Mouse (Mus musculus) liver, embryonic 13.5 days (tissue): ENCODE results near the gene Gm10277. TPM values are rescaled to one million over a fixed set of nuclear protein-coding genes. Genes with fewer than 3 reads are reported as not detected.

ENCODE experiments used
- ATAC-seq: fragments of 200-750 bp; cut with Nextera tagmentation; 2 replicates; pipeline ENCODE4 v1.8.0; 2017; ENCODE audit warnings: low read depth, mild to moderate bottlenecking, moderate number of reproducible peaks, moderate library complexity
- DNase-seq: peaks from one replicate; pipeline ENCODE4 v3.0.0; 2022
- H3K27ac ChIP-seq: fragments of 300-500 bp; sonication (generic); 2 replicates; pipeline ENCODE4 v1.5.1; 2015; ENCODE audit warnings: moderate library complexity, mild to moderate bottlenecking, inconsistent platforms
- H3K27me3 ChIP-seq: fragments of 300-500 bp; sonication (generic); 2 replicates; pipeline ENCODE4 v1.6.1; 2015; ENCODE audit warnings: mild to moderate bottlenecking, inconsistent platforms
- H3K36me3 ChIP-seq: fragments of 300-500 bp; sonication (generic); 2 replicates; pipeline ENCODE4 v1.6.1; 2015; ENCODE audit warnings: mild to moderate bottlenecking, inconsistent platforms
- H3K4me1 ChIP-seq: fragments of 300-500 bp; sonication (generic); replicated peaks from 2 replicates; pipeline ENCODE4 v1.6.1; 2015; ENCODE audit warnings: inconsistent platforms
- H3K4me2 ChIP-seq: fragments of 300-500 bp; sonication (generic); 2 replicates; pipeline ENCODE4 v1.6.1; 2015; ENCODE audit warnings: inconsistent platforms, mild to moderate bottlenecking, moderate library complexity
- H3K4me3 ChIP-seq: fragments of 300-500 bp; sonication (generic); replicated peaks from 2 replicates; pipeline ENCODE4 v1.5.1; 2015; ENCODE audit warnings: mild to moderate bottlenecking, inconsistent platforms
- H3K9ac ChIP-seq: fragments of 300-500 bp; sonication (generic); 2 replicates; pipeline ENCODE4 v1.6.1; 2015; ENCODE audit warnings: mild to moderate bottlenecking, inconsistent platforms
- H3K9me3 ChIP-seq: fragments of 300-500 bp; sonication (generic); replicated peaks from 2 replicates; pipeline ENCODE4 v1.6.1; 2016; ENCODE audit warnings: inconsistent platforms
- WGBS: fragments of 180-500 bp; shearing (Covaris S2); methylation state at CpG from one replicate; pipeline ENCODE4 v1.1.7; 2015; ENCODE audit not compliant: insufficient replicate concordance; 5-methylcytosine and 5-hydroxymethylcytosine counted together
- polyA plus RNA-seq: library from polyadenylated mRNA; unstranded; fragments of >200 nt; fragmentation: Nextera tagmentation; extraction: Ambion mirVana; gene quantifications from 2 replicates; pipeline ENCODE4 v1.2.1, GENCODE M21; 2015

Gene Gm10277
- polyA plus RNA-seq, result 0.57 and 0.78 TPM in 2 replicates

- ATAC-seq, result 0 out of 2 replicates have a peak, but pooled peaks have one; percentile 5
- Histone ChIP-seq H3K4me3 (no peak within 1 kb of the TSS), H3K27me3 (no peaks in the 10 kb centered on the region), H3K4me1 (peaks cover 97% of the 10 kb centered on the region), H3K9me3 (no peaks in the 10 kb centered on the region), H3K4me2 (no peak within 1 kb of the TSS), H3K9ac (peak within 1 kb of the TSS; percentile 77; the same call in 1 of the 2 replicates), H3K36me3 (peaks cover 8% of the 10 kb centered on the region; the same call in 1 of the 2 replicates), H3K27ac (peak within 1 kb of the TSS; percentile 97)
- DNase-seq, result no peak
- WGBS, result 31% methylated on average over 5 of the region's 5 CpGs
Observed at GRCm38 (mm10) chr11:77787707-77788106, at the start of gene Gm10277. Gm10277 (minus strand) TSS chr11:77787747.

GRCm38 (mm10) chr11:77836751-77837150 lies 49.2 kb upstream of the Gm10277 start:
- Histone ChIP-seq H3K4me3 (no peak overlapping the region), H3K27me3 (no peaks in the 10 kb centered on the region), H3K9me3 (no peaks in the 10 kb centered on the region), H3K4me2 (no peak overlapping the region), H3K4me1 (no peaks in the 10 kb centered on the region), H3K36me3 (peaks cover 97% of the 10 kb centered on the region), H3K9ac (no peak overlapping the region), H3K27ac (no peak overlapping the region)
- ATAC-seq, result no peak
- 88% methylated on average over 4 of the region's 4 CpGs for WGBS
- DNase-seq, result no peak

- Histone ChIP-seq H3K27ac (no peak overlapping the region), H3K4me3 (no peak overlapping the region), H3K4me2 (no peak overlapping the region), H3K4me1 (no peaks in the 10 kb centered on the region), H3K9ac (no peak overlapping the region), H3K9me3 (no peaks in the 10 kb centered on the region), H3K27me3 (no peaks in the 10 kb centered on the region), H3K36me3 (peaks cover 97% of the 10 kb centered on the region)
- ATAC-seq, result no peak
- 78% methylated on average over 5 of the region's 5 CpGs for WGBS
- no peak for DNase-seq
Observed at GRCm38 (mm10) chr11:77836290-77836689, 48.7 kb upstream of the Gm10277 start.

- Histone ChIP-seq H3K36me3 (peaks cover 97% of the 10 kb centered on the region), H3K4me1 (no peaks in the 10 kb centered on the region), H3K9me3 (no peaks in the 10 kb centered on the region), H3K27ac (no peak overlapping the region), H3K4me2 (no peak overlapping the region), H3K4me3 (no peak overlapping the region), H3K9ac (no peak overlapping the region), H3K27me3 (no peaks in the 10 kb centered on the region)
- 81% methylated on average over 3 of the region's 3 CpGs for WGBS
- no peak for DNase-seq
- ATAC-seq, result no peak
Observed at GRCm38 (mm10) chr11:77835109-77835508, 47.6 kb upstream of the Gm10277 start.

GRCm38 (mm10) chr11:77832541-77832940 lies 45.0 kb upstream of the Gm10277 start:
- WGBS, result 75% methylated on average over 4 of the region's 4 CpGs
- ATAC-seq (no peak), DNase-seq (no peak)
- Histone ChIP-seq H3K4me3 (no peak overlapping the region), H3K27ac (no peak overlapping the region), H3K9ac (no peak overlapping the region), H3K9me3 (no peaks in the 10 kb centered on the region), H3K4me1 (no peaks in the 10 kb centered on the region), H3K4me2 (no peak overlapping the region), H3K36me3 (peaks cover 99% of the 10 kb centered on the region), H3K27me3 (no peaks in the 10 kb centered on the region)

- Histone ChIP-seq H3K4me3 (no peak overlapping the region), H3K9ac (no peak overlapping the region), H3K9me3 (no peaks in the 10 kb centered on the region), H3K27me3 (no peaks in the 10 kb centered on the region), H3K4me2 (no peak overlapping the region), H3K4me1 (no peaks in the 10 kb centered on the region), H3K27ac (no peak overlapping the region), H3K36me3 (peaks cover 85% of the 10 kb centered on the region)
- 82% methylated on average over 7 of the region's 7 CpGs for WGBS
- ATAC-seq (no peak), DNase-seq (no peak)
Observed at GRCm38 (mm10) chr11:77830875-77831274, 43.3 kb upstream of the Gm10277 start.

GRCm38 (mm10) chr11:77829043-77829841 lies 41.7 kb upstream of the Gm10277 start:
- Histone ChIP-seq H3K4me2 (no peak overlapping the region), H3K9me3 (no peaks in the 10 kb centered on the region), H3K4me3 (no peak overlapping the region), H3K36me3 (peaks cover 83% of the 10 kb centered on the region), H3K27me3 (no peaks in the 10 kb centered on the region), H3K4me1 (0 out of 2 replicates have a peak, but pooled peaks cover 2% of the 10 kb centered on the region), H3K9ac (no peak overlapping the region), H3K27ac (no peak overlapping the region)
- no peak for ATAC-seq
- WGBS, result 82% methylated on average over 23 of the region's 23 CpGs
- no peak for DNase-seq

- H3K4me1 ChIP-seq, result 0 out of 2 replicates have a peak, but pooled peaks cover 2% of the 10 kb centered on the region
- DNase-seq, result no peak
- H3K9ac ChIP-seq, result no peak overlapping the region
- H3K9me3 ChIP-seq, result no peaks in the 10 kb centered on the region
- WGBS, result 83% methylated on average over 5 of the region's 5 CpGs
- no peak overlapping the region for H3K4me2 ChIP-seq
- H3K4me3 ChIP-seq, result no peak overlapping the region
- H3K36me3 ChIP-seq, result peaks cover 84% of the 10 kb centered on the region
- H3K27me3 ChIP-seq, result no peaks in the 10 kb centered on the region
- H3K27ac ChIP-seq, result no peak overlapping the region
- ATAC-seq, result no peak
Observed at GRCm38 (mm10) chr11:77828163-77828562, 40.6 kb upstream of the Gm10277 start.

GRCm38 (mm10) chr11:77827241-77827995 lies 39.9 kb upstream of the Gm10277 start:
- Histone ChIP-seq H3K4me3 (no peak overlapping the region), H3K36me3 (peaks cover 82% of the 10 kb centered on the region), H3K27me3 (no peaks in the 10 kb centered on the region), H3K4me2 (no peak overlapping the region), H3K4me1 (0 out of 2 replicates have a peak, but pooled peaks cover 2% of the 10 kb centered on the region), H3K9ac (no peak overlapping the region), H3K9me3 (no peaks in the 10 kb centered on the region), H3K27ac (no peak overlapping the region)
- ATAC-seq (no peak), DNase-seq (peak; percentile 55)
- WGBS, result 66% methylated on average over 18 of the region's 18 CpGs

GRCm38 (mm10) chr11:77826311-77826710 lies 38.8 kb upstream of the Gm10277 start:
- no peak overlapping the region for H3K27ac ChIP-seq
- H3K9ac ChIP-seq, result no peak overlapping the region
- H3K4me3 ChIP-seq, result no peak overlapping the region
- no peak overlapping the region for H3K4me2 ChIP-seq
- H3K27me3 ChIP-seq, result no peaks in the 10 kb centered on the region
- WGBS, result 74% methylated on average over 3 of the region's 3 CpGs
- 0 out of 2 replicates have a peak, but pooled peaks cover 2% of the 10 kb centered on the region for H3K4me1 ChIP-seq
- H3K36me3 ChIP-seq, result peaks cover 77% of the 10 kb centered on the region
- DNase-seq (no peak), ATAC-seq (no peak)
- H3K9me3 ChIP-seq, result no peaks in the 10 kb centered on the region

- Histone ChIP-seq H3K9ac (no peak overlapping the region), H3K9me3 (no peaks in the 10 kb centered on the region), H3K36me3 (peaks cover 77% of the 10 kb centered on the region), H3K27ac (no peak overlapping the region), H3K4me1 (0 out of 2 replicates have a peak, but pooled peaks cover 2% of the 10 kb centered on the region), H3K4me2 (no peak overlapping the region), H3K27me3 (no peaks in the 10 kb centered on the region), H3K4me3 (no peak overlapping the region)
- DNase-seq (peak; percentile 40), ATAC-seq (no peak)
- 13% methylated on average over 5 of the region's 5 CpGs for WGBS
Observed at GRCm38 (mm10) chr11:77825853-77826252, 38.3 kb upstream of the Gm10277 start.
